Mouse (Mus musculus): ENCODE results near the gene Igf1r.

DNA sequence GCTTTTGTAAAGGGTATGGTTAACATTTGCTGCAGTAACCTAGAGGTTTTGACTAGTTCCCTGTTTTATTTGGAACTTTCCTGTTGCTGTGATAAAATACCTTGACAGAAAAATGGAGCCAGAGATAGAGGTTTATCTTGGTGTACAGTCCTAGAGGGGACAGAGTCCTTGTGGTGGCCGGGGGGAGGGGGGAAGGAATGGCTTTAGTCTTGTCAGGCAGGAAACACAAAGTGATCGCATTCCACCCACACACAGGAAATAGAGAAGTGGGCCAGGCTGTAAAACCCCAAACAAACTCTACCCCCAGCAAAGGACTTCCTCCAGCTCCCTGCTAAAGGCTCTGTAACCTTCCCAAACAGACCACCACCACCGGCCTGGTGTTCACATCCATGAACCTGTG, 211.4 kb downstream of the Igf1r start:
- TF ChIP-seq POLR2AphosphoS5 (IDR thresholded peaks at IDR 0.05; ENCODE audit: insufficient replicate concordance, low read depth, low read length), result no peak
- no peak for TF ChIP-seq CTCF (IDR thresholded peaks at IDR 0.05; ENCODE audit: low read depth, low read length)
- TF ChIP-seq GATA1 (IDR thresholded peaks at IDR 0.05; ENCODE audit: borderline replicate concordance, low read length), result no peak
- TF ChIP-seq GATA2 (IDR thresholded peaks at IDR 0.05; ENCODE audit: borderline replicate concordance, low read depth, low read length), result no peak
- peak; percentile 60 for TF ChIP-seq TAL1 (conservative IDR thresholded peaks at IDR 0.05; ENCODE audit: low read depth, low read length)
